Mouse (Mus musculus): ENCODE data around the gene Plin2. TPM values are rescaled to one million over a fixed set of nuclear protein-coding genes. Genes with fewer than 3 reads are reported as not detected.
"Not testable (repeated sequence)": the region's sequence is repeated elsewhere in the genome, so short reads cannot be mapped to it uniquely, and the experiment has no call there.

Gene Plin2
- polyA plus RNA-seq, 1 experiment: 60.7 TPM

- Histone ChIP-seq H3K9me3 (replicated peaks; ENCODE audit: control insufficient read depth, insufficient read depth, low read length, poor library complexity, severe bottlenecking) (no peaks in the 10 kb centered on the region), H3K36me3 (ENCODE audit: control insufficient read depth, insufficient read depth, low read length, poor library complexity, severe bottlenecking) (no peaks in the 10 kb centered on the region)
- no peak for TF ChIP-seq CTCF (IDR thresholded peaks at IDR 0.05; ENCODE audit: low read depth, low read length)
- no peak for TF ChIP-seq POLR2A (IDR thresholded peaks at IDR 0.05; ENCODE audit: insufficient read depth, low read length)
- no peak for TF ChIP-seq EP300 (IDR thresholded peaks at IDR 0.05; ENCODE audit: insufficient read depth, low read depth, low read length)
Observed at GRCm38 (mm10) chr4:86631831-86632230, 38.0 kb downstream of the Plin2 start.

GRCm38 (mm10) chr4:86626496-86626895 is 43.4 kb downstream of the Plin2 start:
- not testable (repeated sequence) for H3K27me3 ChIP-seq (ENCODE audit: control insufficient read depth, insufficient read depth, low read length, poor library complexity, severe bottlenecking); H3K4me3 ChIP-seq (ENCODE audit: low read depth, low read length); H3K4me1 ChIP-seq (ENCODE audit: control insufficient read depth, insufficient read depth, low read length)

More at GRCm38 (mm10) chr4:86631831-86632230, 38.0 kb downstream of the Plin2 start:
- no peak overlapping the region for H3K9ac ChIP-seq (ENCODE audit: low read depth, poor library complexity, severe bottlenecking)
- no peaks in the 10 kb centered on the region for H3K27me3 ChIP-seq (ENCODE audit: control insufficient read depth, insufficient read depth, low read length, poor library complexity, severe bottlenecking)
- no peak overlapping the region for H3K27ac ChIP-seq (ENCODE audit: insufficient read depth, low read length)
- H3K4me3 ChIP-seq (ENCODE audit: low read depth, low read length): no peak overlapping the region
- peaks cover 3% of the 10 kb centered on the region for H3K4me1 ChIP-seq (ENCODE audit: control insufficient read depth, insufficient read depth, low read length)

GRCm38 (mm10) chr4:86625463-86625862 is 44.4 kb downstream of the Plin2 start:
- no peaks in the 10 kb centered on the region for H3K9me3 ChIP-seq (replicated peaks; ENCODE audit: control insufficient read depth, insufficient read depth, low read length, poor library complexity, severe bottlenecking)
- TF ChIP-seq EP300 (IDR thresholded peaks at IDR 0.05; ENCODE audit: insufficient read depth, low read depth, low read length): no peak
- no peak for TF ChIP-seq CTCF (IDR thresholded peaks at IDR 0.05; ENCODE audit: low read depth, low read length)
- TF ChIP-seq POLR2A (IDR thresholded peaks at IDR 0.05; ENCODE audit: insufficient read depth, low read length): no peak
- H3K9ac ChIP-seq (ENCODE audit: low read depth, poor library complexity, severe bottlenecking): no peak overlapping the region
- H3K4me3 ChIP-seq (ENCODE audit: low read depth, low read length): no peak overlapping the region
- H3K4me1 ChIP-seq (ENCODE audit: control insufficient read depth, insufficient read depth, low read length): no peaks in the 10 kb centered on the region
- no peaks in the 10 kb centered on the region for H3K36me3 ChIP-seq (ENCODE audit: control insufficient read depth, insufficient read depth, low read length, poor library complexity, severe bottlenecking)
- no peak overlapping the region for H3K27ac ChIP-seq (ENCODE audit: insufficient read depth, low read length)
- no peaks in the 10 kb centered on the region for H3K27me3 ChIP-seq (ENCODE audit: control insufficient read depth, insufficient read depth, low read length, poor library complexity, severe bottlenecking)

More at GRCm38 (mm10) chr4:86626496-86626895, 43.4 kb downstream of the Plin2 start:
- not testable (repeated sequence) for H3K36me3 ChIP-seq (ENCODE audit: control insufficient read depth, insufficient read depth, low read length, poor library complexity, severe bottlenecking); H3K9me3 ChIP-seq (replicated peaks; ENCODE audit: control insufficient read depth, insufficient read depth, low read length, poor library complexity, severe bottlenecking); H3K9ac ChIP-seq (ENCODE audit: low read depth, poor library complexity, severe bottlenecking); H3K27ac ChIP-seq (ENCODE audit: insufficient read depth, low read length)

GRCm38 (mm10) chr4:86622532-86622931 is 47.3 kb downstream of the Plin2 start:
- not testable (repeated sequence) for H3K9ac ChIP-seq (ENCODE audit: low read depth, poor library complexity, severe bottlenecking); H3K36me3 ChIP-seq (ENCODE audit: control insufficient read depth, insufficient read depth, low read length, poor library complexity, severe bottlenecking); H3K27me3 ChIP-seq (ENCODE audit: control insufficient read depth, insufficient read depth, low read length, poor library complexity, severe bottlenecking); H3K4me3 ChIP-seq (ENCODE audit: low read depth, low read length); H3K9me3 ChIP-seq (replicated peaks; ENCODE audit: control insufficient read depth, insufficient read depth, low read length, poor library complexity, severe bottlenecking); H3K27ac ChIP-seq (ENCODE audit: insufficient read depth, low read length); H3K4me1 ChIP-seq (ENCODE audit: control insufficient read depth, insufficient read depth, low read length)

- no peak overlapping the region for H3K9ac ChIP-seq (ENCODE audit: low read depth, poor library complexity, severe bottlenecking)
- H3K4me1 ChIP-seq (ENCODE audit: control insufficient read depth, insufficient read depth, low read length): no peaks in the 10 kb centered on the region
- no peak overlapping the region for H3K4me3 ChIP-seq (ENCODE audit: low read depth, low read length)
- H3K27me3 ChIP-seq (ENCODE audit: control insufficient read depth, insufficient read depth, low read length, poor library complexity, severe bottlenecking): no peaks in the 10 kb centered on the region
- H3K36me3 ChIP-seq (ENCODE audit: control insufficient read depth, insufficient read depth, low read length, poor library complexity, severe bottlenecking): no peaks in the 10 kb centered on the region
- TF ChIP-seq EP300 (IDR thresholded peaks at IDR 0.05; ENCODE audit: insufficient read depth, low read depth, low read length) (no peak), POLR2A (IDR thresholded peaks at IDR 0.05; ENCODE audit: insufficient read depth, low read length) (no peak), CTCF (IDR thresholded peaks at IDR 0.05; ENCODE audit: low read depth, low read length) (no peak)
- no peak overlapping the region for H3K27ac ChIP-seq (ENCODE audit: insufficient read depth, low read length)
- H3K9me3 ChIP-seq (replicated peaks; ENCODE audit: control insufficient read depth, insufficient read depth, low read length, poor library complexity, severe bottlenecking): no peaks in the 10 kb centered on the region
Observed at GRCm38 (mm10) chr4:86622116-86622515, 47.7 kb downstream of the Plin2 start.

GRCm38 (mm10) chr4:86620506-86620905 is 49.4 kb downstream of the Plin2 start:
- Histone ChIP-seq H3K27me3 (ENCODE audit: control insufficient read depth, insufficient read depth, low read length, poor library complexity, severe bottlenecking) (no peaks in the 10 kb centered on the region), H3K36me3 (ENCODE audit: control insufficient read depth, insufficient read depth, low read length, poor library complexity, severe bottlenecking) (no peaks in the 10 kb centered on the region), H3K9ac (ENCODE audit: low read depth, poor library complexity, severe bottlenecking) (no peak overlapping the region), H3K4me1 (ENCODE audit: control insufficient read depth, insufficient read depth, low read length) (no peaks in the 10 kb centered on the region), H3K27ac (ENCODE audit: insufficient read depth, low read length) (no peak overlapping the region), H3K9me3 (replicated peaks; ENCODE audit: control insufficient read depth, insufficient read depth, low read length, poor library complexity, severe bottlenecking) (no peaks in the 10 kb centered on the region), H3K4me3 (ENCODE audit: low read depth, low read length) (no peak overlapping the region)
- no peak for TF ChIP-seq CTCF (IDR thresholded peaks at IDR 0.05; ENCODE audit: low read depth, low read length)
- TF ChIP-seq EP300 (IDR thresholded peaks at IDR 0.05; ENCODE audit: insufficient read depth, low read depth, low read length): no peak
- no peak for TF ChIP-seq POLR2A (IDR thresholded peaks at IDR 0.05; ENCODE audit: insufficient read depth, low read length)

GRCm38 (mm10) chr4:86612289-86612620 is 57.6 kb downstream of the Plin2 start:
- Histone ChIP-seq H3K9me3 (replicated peaks; ENCODE audit: control insufficient read depth, insufficient read depth, low read length, poor library complexity, severe bottlenecking) (no peaks in the 10 kb centered on the region), H3K4me3 (ENCODE audit: low read depth, low read length) (peak overlapping the region; percentile 47), H3K27ac (ENCODE audit: insufficient read depth, low read length) (no peak overlapping the region), H3K27me3 (ENCODE audit: control insufficient read depth, insufficient read depth, low read length, poor library complexity, severe bottlenecking) (no peaks in the 10 kb centered on the region), H3K4me1 (ENCODE audit: control insufficient read depth, insufficient read depth, low read length) (no peaks in the 10 kb centered on the region), H3K36me3 (ENCODE audit: control insufficient read depth, insufficient read depth, low read length, poor library complexity, severe bottlenecking) (peaks cover 9% of the 10 kb centered on the region), H3K9ac (ENCODE audit: low read depth, poor library complexity, severe bottlenecking) (peak overlapping the region; percentile 61)
- TF ChIP-seq POLR2A (IDR thresholded peaks at IDR 0.05; ENCODE audit: insufficient read depth, low read length) (no peak), EP300 (IDR thresholded peaks at IDR 0.05; ENCODE audit: insufficient read depth, low read depth, low read length) (no peak)
